Mouse (Mus musculus) ovary, postnatal 14 days (tissue): ENCODE measurements around the gene Chn1.

Experiments used
- DNase-seq: peaks from one replicate; pipeline ENCODE4 v3.0.0; 2022; ENCODE audit warnings: low spot score

Gene Chn1

DNA sequence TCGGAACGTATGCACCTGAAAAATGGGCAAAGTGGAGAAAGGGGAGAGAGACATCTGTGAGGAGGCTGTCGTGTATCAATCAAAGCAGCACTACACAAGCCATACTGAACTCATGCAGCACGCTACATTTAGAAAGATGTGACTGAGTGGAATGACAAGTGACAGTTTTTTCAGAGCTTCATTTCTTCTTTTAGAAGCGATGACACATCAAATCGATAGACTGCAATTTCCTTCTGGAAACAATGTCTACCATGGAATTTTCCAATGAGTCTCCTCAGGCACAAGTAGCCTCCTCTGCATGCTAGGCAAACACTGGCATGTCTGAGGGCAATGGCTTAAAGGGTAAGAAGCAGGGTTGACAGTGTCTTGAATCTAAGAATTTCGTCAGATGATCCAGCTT lies 143.3 kb downstream of the Chn1 start:
- no peak for DNase-seq

DNA sequence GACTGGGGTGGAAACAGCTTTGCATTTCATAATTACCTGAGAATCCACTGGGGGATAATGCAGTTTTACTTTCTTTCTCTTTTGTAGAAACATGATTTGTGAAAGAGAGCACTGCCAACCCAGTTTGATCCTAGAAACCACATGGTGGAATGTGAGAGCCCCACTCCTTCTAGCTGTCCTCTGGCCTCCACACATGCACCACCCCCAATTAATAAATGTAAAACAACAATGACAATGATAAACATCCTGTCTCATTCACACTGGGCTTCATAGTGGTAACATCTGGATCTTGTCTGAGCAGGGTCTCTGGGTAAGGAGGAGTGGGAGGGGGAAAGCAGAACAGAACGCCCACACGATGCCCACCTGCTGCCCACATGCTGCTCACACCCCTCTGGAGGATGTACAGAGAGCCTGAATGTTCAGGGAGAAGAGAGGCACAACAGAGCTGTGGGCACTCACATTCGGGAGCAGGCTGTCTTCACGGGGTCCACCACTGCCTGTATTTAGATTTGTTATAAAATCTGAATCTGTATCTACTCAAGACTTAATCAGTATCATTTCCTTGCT lies 156.6 kb downstream of the Chn1 start:
- DNase-seq: no peak

DNA sequence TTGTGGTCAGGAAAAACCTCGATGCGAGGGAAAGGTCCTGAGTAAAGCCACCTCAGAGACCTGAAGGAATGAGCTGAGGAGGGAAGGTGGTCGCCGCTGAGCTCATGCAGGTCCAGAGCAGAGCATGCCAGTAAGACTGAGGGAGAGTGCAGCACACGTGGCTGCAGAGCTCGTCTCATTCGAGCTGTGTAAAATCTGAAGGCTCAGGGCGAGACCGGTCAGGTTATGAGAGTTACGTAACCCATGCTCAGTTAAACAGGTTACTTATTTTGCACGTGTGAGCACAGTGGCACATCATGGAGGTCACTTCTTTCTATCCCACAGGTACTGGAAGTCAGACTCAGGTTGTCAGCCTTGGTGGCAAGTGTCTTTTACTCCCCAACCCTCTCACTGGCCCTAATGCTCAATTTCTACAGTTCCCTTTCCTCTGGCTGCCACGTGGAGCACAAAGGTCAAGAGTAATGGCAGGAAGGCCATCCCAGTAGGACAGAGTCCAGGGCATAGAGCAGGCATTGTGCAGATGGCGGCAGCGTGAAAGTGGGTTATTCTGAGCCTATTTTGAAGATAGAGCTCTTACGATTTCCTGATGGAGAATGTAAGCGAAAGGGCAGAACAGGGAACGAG lies 158.6 kb downstream of the Chn1 start:
- DNase-seq: no peak

DNA sequence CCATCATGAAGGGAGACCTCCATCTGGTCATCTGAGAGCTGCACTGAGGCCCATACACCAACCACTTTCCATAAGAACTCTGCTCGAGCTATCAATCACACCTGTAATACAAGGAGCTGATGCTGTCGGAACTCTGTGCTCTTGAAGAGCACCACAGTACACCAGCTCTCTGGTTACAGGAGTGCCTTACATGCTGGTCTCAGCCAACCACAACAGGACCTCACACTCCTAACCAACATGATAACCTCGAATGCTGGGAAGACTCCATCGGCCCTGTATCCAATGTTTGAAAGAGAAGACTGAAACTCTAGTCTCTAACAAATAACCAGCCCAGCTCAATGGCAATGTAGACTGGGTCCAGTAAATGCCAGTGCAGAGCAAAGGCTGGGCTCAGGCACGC lies 159.7 kb downstream of the Chn1 start:
- DNase-seq: no peak

DNA sequence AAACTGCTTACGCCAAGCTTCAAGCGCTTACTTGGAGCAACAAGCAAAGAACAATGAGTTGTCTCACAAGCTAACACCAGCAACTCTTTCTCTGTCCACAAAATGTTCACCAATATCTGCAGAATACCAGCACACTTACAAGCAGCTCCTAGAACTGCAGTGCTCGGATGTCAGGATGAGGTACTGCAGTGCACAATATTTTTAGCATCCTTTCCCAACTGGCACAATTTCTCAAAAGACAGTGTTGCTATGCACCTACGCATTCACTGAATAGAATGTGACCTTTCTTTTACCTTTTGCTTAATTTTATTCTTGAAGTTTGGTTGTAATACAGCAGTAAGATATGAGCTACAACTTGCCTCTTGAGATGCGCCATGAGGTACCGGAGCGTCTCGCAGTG lies 160.8 kb downstream of the Chn1 start:
- DNase-seq: no peak

DNA sequence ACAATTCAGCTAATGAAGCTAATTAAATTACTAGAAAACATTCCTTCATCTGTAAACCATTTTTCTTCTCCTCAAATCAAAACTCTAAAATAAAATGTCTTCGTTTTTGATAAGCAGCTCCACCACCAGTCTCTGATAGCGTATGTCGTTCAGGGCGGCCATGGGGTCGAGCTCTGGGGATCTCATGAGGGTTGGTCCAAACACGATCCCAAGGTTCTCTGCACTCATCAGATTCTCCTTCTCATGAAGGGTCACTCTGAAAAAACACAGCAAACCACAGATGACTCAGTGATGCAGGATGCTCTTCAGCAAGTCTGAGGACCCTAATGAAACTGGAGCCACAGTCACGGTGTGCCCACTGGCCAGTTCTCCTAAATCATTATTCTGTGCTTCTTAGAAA lies 162.2 kb downstream of the Chn1 start:
- no peak for DNase-seq

DNA sequence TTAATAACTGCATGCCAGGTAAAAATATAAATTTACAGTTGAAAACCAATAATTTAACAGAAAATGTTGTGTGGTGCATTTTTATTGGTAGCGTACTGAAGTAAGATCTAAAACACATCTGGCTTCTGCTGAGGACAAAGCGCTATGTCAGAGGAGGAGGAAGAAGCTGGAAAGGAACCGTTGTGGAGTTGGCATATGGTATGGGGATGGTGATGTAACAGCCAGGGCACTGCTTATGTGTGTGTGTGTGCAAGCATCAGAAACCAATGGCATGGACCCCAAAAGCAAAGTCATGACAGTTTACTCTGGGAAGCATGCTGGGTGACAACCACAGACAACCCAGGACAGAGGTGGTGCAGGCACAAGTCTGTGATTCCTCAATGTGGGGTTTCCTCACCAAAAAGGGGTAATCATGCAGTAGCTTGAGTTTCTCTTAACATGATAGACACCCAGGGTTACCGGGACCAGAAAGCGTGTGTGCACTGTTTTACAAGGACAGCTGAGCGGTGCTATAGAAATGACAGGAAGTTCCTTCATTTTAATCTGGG lies 162.7 kb downstream of the Chn1 start:
- DNase-seq: no peak

DNA sequence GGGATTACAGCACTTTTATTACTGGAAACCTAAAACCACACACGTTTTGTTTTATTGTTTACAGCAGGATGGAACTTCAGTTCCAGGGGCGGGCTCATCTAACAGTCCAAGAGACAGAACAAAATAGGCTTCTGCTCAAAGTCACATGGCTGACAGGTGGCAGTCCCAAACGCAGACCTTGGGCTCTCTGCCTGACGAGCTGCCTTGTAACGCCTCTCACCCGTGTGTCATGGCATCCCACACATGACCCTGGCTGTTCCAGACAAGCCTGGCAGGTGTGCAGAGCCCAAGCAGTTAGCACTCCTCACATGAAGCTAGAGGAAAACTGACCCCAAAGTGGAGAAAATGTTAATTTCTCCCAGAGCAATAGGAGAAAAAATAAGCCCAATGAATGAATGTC lies 163.3 kb downstream of the Chn1 start:
- no peak for DNase-seq

DNA sequence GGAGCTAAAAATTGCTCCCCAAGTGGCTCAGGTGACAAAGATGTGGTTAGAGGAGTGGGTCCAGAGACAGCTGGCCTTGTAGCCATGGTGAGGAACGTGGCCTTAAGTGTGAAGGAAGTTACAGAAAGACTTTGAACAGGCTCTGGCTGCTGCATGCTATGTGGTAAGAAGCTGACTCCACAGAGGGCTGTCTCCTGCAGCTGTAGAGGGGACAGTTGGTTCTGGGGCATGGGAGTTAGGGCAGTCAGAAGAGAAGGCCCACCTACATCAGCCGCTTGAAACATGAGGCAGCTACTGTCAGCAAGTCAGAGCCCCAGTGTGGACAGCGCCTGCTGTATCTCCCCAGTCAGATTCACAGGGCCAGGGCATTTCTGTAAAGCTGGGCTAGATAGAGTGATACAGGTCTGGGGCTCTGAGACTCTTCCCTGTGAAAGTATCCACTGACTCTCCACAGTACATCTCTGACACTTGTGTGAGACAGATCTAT lies 165.4 kb downstream of the Chn1 start:
- DNase-seq: no peak

DNA sequence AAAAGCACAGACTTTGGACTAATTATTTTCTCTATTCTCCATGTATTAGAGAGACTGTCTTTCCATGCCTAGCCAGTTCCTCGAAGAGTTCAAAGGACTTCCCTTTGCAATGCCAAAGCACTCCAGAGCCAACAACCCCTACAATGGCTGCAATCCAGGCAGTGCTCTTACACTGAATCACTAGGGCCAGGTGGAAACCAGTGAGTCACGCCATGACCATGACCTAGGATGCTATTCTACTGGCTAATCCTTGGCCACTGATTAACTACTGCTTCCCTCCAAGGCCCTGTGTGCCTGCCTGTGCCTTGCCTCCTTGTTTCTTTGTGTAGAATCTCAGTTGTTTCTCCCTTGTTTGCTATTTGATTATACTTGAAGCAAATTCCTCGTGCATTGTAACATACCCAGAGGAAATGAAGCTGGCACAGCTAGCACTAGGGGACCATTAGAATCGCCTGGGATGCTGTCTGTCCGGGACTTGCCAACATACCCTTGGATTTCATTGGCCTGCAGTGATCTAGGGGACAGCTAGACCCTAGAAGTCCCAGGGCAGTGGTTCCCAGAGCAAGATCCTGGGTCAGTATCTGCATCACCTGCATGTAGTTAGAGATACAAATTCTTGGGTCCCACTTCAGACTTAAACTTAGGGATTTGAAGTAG lies 166.0 kb downstream of the Chn1 start:
- DNase-seq: no peak

DNA sequence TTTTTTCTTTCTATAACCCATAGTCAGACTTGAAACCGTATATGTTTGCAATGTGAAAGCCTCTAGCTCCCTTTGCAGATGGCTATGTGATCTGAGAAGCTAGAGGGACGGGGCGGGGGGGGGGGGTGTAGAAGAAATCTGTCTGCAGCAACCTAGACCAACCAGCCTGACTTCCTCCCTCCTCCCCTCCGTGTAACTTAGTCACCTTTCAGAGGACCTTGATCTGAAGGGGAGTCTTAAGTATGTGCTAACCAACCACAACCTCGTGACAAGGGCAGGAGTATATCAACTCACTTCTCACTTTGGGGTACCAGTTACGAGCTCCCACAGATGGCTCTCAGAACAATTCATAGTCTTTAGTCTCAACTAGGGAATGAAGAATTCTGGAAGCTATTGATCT lies 166.8 kb downstream of the Chn1 start:
- DNase-seq: no peak

DNA sequence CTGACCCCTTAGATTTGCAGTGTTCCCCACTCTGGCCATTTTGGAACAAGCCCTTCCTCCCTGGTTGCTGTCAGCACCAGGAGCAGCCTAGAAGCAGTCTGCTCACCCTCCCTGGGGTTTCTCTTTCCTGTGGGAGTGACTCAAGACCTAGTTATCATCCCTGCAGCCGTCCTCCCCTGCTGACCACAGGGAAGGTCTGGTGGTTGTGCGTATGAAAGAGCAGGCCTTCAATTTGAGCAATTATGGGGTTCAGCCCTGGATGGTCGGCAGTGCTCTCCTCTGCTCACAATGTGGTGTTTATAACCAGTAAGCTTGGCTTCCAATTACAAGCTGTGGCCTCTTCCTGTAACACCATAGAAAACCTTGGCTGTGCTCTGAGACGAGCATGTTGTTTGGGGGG lies 167.5 kb downstream of the Chn1 start:
- no peak for DNase-seq

DNA sequence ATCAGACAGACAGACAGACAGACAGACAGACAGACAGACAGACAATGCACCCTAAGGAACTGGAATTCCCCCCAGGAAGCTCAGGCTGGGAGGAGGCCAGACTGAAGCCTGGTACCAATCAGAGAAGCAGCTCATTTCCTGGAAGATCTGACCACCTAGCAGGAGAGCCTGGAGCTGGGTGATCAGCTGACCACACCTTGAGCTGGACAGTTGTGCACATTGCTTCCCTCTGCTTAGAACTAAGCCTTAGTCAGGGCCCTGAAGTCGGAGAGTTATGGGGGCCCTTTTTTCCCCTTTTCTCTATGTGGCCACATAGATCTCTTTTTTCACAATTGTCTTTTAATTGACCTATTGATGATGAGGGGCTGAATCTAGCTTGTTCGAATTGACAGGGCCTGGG lies 168.0 kb downstream of the Chn1 start:
- DNase-seq: no peak

DNA sequence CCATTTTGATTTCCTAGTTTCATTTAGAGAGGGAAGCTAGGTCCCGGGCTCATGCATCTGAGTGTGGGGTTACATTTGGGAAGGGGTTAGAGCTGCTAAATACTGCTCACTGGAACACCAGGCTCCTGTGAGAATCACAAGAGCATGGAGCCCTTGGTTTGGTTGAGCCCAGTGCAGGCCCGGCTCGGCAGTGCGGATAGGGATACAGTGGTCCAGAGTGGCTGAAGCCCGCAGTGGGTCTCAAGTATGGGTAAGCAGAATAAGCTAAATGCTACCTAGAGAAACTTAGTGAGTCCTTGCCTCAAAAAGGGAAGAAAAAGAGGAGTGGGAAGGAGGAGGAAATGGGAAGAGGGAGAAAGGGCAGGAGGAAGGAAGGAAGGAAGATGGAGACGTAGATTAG lies 168.5 kb downstream of the Chn1 start:
- no peak for DNase-seq

DNA sequence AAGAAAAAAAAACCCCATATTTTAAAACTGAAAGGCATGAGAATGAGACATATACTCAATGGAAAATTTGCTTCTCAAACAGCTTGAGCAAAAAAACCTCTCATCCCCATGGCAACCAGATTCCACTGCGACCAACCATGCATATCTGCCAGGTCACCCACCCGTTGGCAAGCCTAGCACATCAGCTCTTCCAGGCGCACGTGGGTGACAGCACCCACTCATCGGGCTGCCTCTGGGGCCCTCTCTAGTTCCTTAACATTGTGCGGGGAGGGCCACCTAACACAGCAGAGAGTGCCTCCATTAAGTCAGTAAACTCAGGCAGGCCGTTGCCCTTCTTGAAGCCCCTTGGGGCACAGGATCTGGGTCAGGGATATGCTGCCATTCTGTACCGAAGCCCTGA lies 170.1 kb downstream of the Chn1 start:
- DNase-seq: no peak

DNA sequence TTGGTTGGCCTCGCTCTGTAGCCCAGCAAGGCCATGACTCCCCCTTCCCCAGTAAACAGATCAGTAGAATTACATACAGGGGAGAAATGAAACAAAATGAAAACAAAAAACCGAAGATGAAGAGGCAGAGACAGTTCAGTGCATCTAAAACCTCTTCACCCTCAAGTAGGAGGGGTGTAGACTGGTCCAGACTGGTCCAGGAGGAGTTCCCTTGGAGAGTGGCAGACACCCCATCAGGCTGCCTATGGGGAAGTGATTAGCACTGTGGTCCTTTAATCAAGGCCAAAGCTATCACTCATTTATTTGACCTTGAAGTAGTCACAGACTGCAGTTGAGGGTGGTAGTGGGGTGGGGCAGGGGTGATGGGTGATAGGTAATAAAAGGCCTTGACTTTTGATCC lies 170.6 kb downstream of the Chn1 start:
- no peak for DNase-seq

DNA sequence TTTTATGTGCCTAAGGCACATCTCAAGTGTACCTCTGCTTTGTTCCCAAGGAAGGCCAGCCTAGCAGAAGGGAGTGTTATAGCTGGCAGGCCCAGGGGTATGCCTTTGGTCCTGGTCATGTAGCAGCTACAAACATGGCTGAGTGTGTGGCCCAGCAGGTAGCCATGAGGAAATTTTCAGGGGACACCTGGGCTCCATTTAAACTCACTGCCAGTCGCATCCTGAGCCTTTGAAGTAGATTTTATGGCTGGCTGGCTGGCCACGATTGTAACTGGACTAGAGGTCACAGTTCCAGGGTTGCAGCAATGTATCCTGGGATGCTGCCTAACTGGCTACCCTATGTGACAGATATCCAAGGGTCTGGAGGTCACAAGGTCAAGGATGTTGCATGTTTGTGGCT lies 174.5 kb downstream of the Chn1 start:
- DNase-seq: no peak

DNA sequence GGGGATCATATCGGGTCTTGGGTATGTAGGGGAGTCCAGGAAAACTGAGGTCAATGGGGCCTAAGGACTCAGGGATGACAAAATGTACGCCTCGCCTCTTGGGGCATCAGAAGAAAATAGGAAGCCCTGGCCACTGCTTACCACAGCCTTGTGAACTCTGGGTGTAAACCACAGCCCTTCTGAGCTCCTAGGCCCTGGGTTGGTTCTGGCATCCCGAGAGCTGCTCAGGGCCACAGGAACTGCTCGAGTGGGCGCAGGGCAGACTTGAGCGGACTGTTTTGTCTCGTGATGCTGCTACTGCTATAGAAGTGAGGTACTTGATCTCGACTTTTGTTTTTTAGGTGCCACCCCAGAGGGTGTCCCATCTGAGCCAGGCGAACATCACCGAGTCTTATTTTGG lies 177.4 kb downstream of the Chn1 start:
- no peak for DNase-seq

DNA sequence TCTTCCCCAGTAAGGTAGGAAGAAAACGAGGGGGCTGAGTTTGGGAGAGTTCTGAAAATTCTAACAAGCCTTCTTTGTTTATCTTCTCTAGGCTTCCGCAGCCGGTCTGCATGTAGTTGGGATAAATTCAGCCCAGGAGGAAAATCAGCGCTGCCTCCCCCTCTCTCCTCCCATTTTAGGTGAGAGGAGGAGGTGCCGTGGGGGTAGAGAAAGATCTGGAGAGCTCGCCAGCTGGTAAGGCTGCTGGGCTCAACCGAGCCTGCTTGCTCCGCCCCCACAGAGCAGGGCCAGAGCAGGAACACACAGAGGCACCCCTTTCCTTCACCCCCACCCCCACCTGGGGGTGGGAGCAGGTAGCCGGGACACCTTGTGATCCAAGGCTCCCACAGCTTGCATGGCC lies 178.4 kb downstream of the Chn1 start:
- DNase-seq: no peak

DNA sequence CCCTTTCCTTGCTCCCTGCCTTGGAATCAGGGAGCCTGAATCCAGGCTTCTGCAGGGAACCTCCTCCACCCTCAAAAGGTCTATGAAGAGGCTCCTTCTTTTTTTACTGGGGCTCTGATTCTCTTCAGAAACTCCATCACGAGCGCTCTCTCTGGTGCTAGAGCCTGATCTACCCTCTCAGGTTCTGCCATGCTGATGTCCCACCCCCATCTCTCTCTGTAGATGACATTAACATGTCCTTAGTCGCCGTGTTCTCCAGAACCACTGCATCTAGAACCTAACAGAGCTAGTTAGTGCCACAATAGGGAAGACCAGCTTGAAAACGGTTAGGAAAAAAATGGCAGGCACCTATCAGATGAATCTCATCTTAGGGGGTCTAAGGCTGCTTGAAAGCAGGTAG lies 178.8 kb downstream of the Chn1 start:
- DNase-seq: no peak

DNA sequence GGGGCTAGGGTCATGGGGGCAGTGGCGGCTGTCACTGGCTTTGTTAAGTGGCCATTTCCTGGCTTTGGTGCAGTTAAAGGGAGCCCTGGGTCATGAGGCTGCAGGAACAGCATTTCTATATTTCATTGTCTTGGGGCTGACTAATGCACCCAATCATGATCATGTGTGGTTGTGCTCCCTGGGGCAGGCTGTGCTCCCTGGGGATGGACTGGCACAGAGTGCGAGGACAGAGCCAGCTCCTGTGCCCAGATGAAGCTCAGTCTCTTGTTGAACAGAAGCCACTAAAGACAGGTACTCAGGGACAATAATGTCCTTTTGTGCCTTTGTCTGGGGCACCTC lies 182.1 kb downstream of the Chn1 start:
- DNase-seq: no peak

DNA sequence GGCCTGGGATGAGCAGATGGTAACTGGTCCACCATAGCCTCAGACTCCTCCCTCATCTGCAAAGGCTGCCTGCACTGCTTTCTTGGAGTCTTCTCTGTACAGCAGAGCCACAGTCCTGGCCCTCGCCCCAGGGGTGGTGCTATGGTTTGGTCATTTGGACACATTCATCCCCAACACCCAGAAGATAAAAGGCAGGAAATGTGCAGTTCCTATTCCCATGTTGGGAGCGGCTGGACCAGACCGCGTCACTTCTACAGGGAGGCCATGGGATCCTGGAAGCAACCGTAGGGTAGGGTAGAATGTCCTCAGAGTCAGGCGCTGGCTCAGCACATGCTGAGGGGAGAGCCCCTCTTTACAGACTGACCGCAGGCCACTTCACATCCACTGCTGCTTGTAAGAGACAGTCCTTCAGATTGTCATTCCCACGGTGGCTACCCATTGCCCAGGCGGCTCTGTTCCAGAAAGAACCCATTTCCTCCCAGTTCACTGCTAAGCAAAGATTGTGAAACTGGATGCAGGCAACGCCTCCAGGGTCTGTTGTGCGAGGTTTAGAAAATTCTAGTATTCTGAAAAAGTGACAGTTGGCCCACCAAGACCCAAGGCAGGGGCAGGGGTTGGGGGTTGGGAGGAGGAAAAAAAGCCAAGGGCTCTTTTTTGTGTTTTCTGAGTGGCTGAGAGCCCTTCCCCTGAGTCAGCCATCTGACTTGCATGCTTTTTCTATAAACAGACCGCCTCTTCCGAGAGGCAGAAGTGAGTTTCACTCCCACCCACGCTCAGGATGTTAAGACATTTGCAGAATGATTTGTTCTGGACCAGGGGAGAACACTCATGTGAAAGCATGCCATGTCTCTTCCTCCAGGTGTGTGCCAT lies 182.7 kb downstream of the Chn1 start:
- DNase-seq: no peak

DNA sequence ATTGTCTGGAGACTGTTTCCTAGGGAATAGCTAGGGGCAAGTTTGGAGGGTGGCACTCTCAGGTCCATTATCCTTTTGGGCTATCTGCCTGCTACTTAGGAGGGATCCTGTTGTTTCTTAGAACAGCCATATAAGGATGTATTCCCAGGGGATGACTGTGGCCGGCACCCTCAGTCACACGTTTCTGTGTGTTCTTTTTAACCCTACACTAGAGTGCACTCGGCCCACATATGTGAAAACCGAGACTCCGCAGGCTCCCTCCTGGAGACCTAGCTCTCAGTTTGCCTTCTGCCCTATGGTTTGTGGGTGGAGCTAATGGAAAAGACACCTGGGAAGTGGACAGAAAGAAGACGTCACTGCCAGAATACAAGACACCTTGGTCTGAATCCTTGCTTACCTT lies 183.9 kb downstream of the Chn1 start:
- DNase-seq: no peak
